19 mouse cellular contexts compared by ENCODE assay signal in genomic region chr9:51306351-51306750, GRCm38 (mm10). TPM values are rescaled to one million over a fixed set of nuclear protein-coding genes. Genes with fewer than 3 reads are reported as not detected.
"Had no signal": no experiment of that assay in that cellular context is flagged by ENCODE, and none has a peak within 500 bp of the region (broad histone marks: within the 10 kb centered on the region; RNA-seq: fewer than 3 reads in every experiment).

No protein-coding gene starts in this region.

- H3K9ac ChIP-seq: neural tube, embryonic 13.5 days; neural tube, embryonic 15.5 days; stomach, embryonic 15.5 days had no signal

- H3K4me1 ChIP-seq: neural tube, embryonic 13.5 days; neural tube, embryonic 15.5 days; stomach, embryonic 15.5 days had no signal

- H3K27ac ChIP-seq: neural tube, embryonic 13.5 days; neural tube, embryonic 15.5 days; stomach, embryonic 15.5 days; stomach, postnatal 0 days had no signal

- H3K4me2 ChIP-seq: neural tube, embryonic 13.5 days; neural tube, embryonic 15.5 days; stomach, embryonic 15.5 days had no signal

- H3K4me3 ChIP-seq: neural tube, embryonic 13.5 days; neural tube, embryonic 15.5 days; stomach, embryonic 15.5 days had no signal

- H3K9me3 ChIP-seq: neural tube, embryonic 13.5 days; neural tube, embryonic 15.5 days; stomach, embryonic 15.5 days had no signal

- H3K27me3 ChIP-seq: neural tube, embryonic 13.5 days; neural tube, embryonic 15.5 days; stomach, embryonic 15.5 days had no signal

- H3K36me3 ChIP-seq: neural tube, embryonic 13.5 days; neural tube, embryonic 15.5 days; stomach, embryonic 15.5 days had no signal

- DNase-seq: retina, postnatal 1 day; right cerebral cortex, adult 18-20 months; right cerebral cortex, postnatal 14 days; right cerebral cortex, postnatal 25 days; right cerebral cortex, postnatal 4 days; spleen, adult 18-20 months; thymus, adult 18-20 months; thymus, adult 2 months; thymus, postnatal 14 days; thymus, postnatal 25 days; thymus, postnatal 36 days; thymus, postnatal 4 days had no signal

RNA-seq across cellular contexts. Expression of gene 1810046K07Rik, which starts 22.4 kb away (rescaled TPM):
- total RNA-seq: neutrophil, adult 5-6 weeks had no signal
- polyA plus RNA-seq: neural tube, embryonic 13.5 days; neural tube, embryonic 14.5 days; neural tube, embryonic 15.5 days; urinary bladder, adult 2 months had no signal

RNA-seq across cellular contexts. Expression of gene Colca2, which starts 28.0 kb away (rescaled TPM):
- total RNA-seq: neutrophil, adult 5-6 weeks had no signal
